Mouse (Mus musculus) ovary, postnatal 36 days (tissue): ENCODE data around the gene Olfr344.

Source experiments
- DNase-seq: peaks from one replicate; pipeline ENCODE4 v3.0.0; 2022; ENCODE audit warnings: low spot score, mixed read lengths

Gene Olfr344

GRCm38 (mm10) chr2:36566362-36566761, at the start of gene Olfr344:
TSS of gene Olfr344 (plus strand) at chr2:36566662.
- no peak for DNase-seq

- no peak for DNase-seq
Measured at GRCm38 (mm10) chr2:36524698-36525097, 41.8 kb upstream of the Olfr344 start, which contains the start of gene Olfr342. TSS of gene Olfr342 (plus strand) at chr2:36524998.

- DNase-seq: no peak
Measured at GRCm38 (mm10) chr2:36565156-36565555, 1.3 kb upstream of the Olfr344 start.

GRCm38 (mm10) chr2:36567022-36567421, 560 bp downstream of the Olfr344 start:
- no peak for DNase-seq

DNA sequence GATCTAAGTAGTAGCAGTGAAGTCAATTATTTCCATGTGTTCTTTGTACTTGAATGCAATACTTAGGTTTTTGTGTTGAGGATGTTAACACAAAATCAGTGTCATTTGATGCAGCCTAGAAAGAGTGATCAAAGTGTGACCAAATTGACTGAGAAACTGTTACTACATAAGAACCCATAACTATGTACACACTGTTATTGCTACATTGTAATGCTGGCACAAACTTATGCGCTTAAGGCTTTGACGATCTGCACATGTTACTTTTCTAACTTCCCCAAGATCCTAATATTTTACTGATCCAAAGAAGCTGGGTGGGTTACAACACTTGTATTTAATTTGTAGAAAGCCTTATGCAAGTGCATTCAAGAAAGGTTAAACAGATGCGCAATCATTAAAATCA, 1.4 kb downstream of the Olfr344 start:
- no peak for DNase-seq
